Mouse (Mus musculus) kidney, embryonic 16.5 days (tissue): ENCODE data around the gene Sorbs1. TPM values are rescaled to one million over a fixed set of nuclear protein-coding genes. Genes with fewer than 3 reads are reported as not detected.

Source experiments
- ATAC-seq: fragments of 200-750 bp; cut with Nextera tagmentation; 2 replicates; pipeline ENCODE4 v1.8.0; 2017; ENCODE audit warnings: moderate TSS enrichment; ENCODE audit not compliant: low FRiP score, low TSS enrichment
- H3K27ac ChIP-seq: fragments of 300-500 bp; sonication (generic); 2 replicates; pipeline ENCODE4 v1.5.1; 2014; ENCODE audit warnings: low read length
- H3K27me3 ChIP-seq: fragments of 300-500 bp; sonication (generic); 2 replicates; pipeline ENCODE4 v1.6.1; 2014; ENCODE audit warnings: low read length, control low read depth, mixed read lengths; ENCODE audit not compliant: insufficient read depth
- H3K36me3 ChIP-seq: fragments of 300-500 bp; sonication (generic); 2 replicates; pipeline ENCODE4 v1.6.1; 2014; ENCODE audit warnings: low read length, control low read depth, mixed read lengths; ENCODE audit not compliant: insufficient read depth
- H3K4me1 ChIP-seq: fragments of 300-500 bp; sonication (generic); 2 replicates; pipeline ENCODE4 v1.6.1; 2014; ENCODE audit warnings: low read length, control low read depth, mixed read lengths; ENCODE audit not compliant: insufficient read depth
- H3K4me2 ChIP-seq: fragments of 300-500 bp; sonication (generic); replicated peaks from 2 replicates; pipeline ENCODE4 v1.6.1; 2014; ENCODE audit warnings: low read depth, low read length
- H3K4me3 ChIP-seq: fragments of 300-500 bp; sonication (generic); 2 replicates; pipeline ENCODE4 v1.5.1; 2014; ENCODE audit warnings: mild to moderate bottlenecking, low read length
- H3K9ac ChIP-seq: fragments of 300-500 bp; sonication (generic); replicated peaks from 2 replicates; pipeline ENCODE4 v1.6.1; 2014; ENCODE audit warnings: low read length
- H3K9me3 ChIP-seq: fragments of 300-500 bp; sonication (generic); 2 replicates; pipeline ENCODE4 v1.6.1; 2016; ENCODE audit warnings: low read length, control low read depth
- WGBS: fragments of 180-500 bp; shearing (Covaris S2); extraction: QIAGEN DNeasy Blood & Tissue Kit; methylation state at CpG from one replicate; pipeline ENCODE4 v1.1.7; 2014; 5-methylcytosine and 5-hydroxymethylcytosine counted together
- polyA plus RNA-seq: library from polyadenylated mRNA; unstranded; fragments of >200 nt; fragmentation: Nextera tagmentation; extraction: Ambion mirVana; gene quantifications from 2 replicates; pipeline ENCODE4 v1.2.1, GENCODE M21; 2015

Gene Sorbs1
- polyA plus RNA-seq, 1 experiment from 2014 or later, result 60.1 TPM

GRCm38 (mm10) chr19:40490765-40491164, 22.8 kb downstream of the Sorbs1 start:
- no peaks in the 10 kb centered on the region for H3K9me3 ChIP-seq
- H3K27ac ChIP-seq, result peak overlapping the region; percentile 26; the same call in 1 of the 2 replicates
- H3K36me3 ChIP-seq, result no peaks in the 10 kb centered on the region
- ATAC-seq, result no peak; the same call in 1 of the 2 replicates
- WGBS, result 41% methylated on average over 8 of the region's 8 CpGs
- H3K4me1 ChIP-seq, result peaks cover 50% of the 10 kb centered on the region
- no peaks in the 10 kb centered on the region for H3K27me3 ChIP-seq
- H3K4me2 ChIP-seq, result no peak overlapping the region
- no peak overlapping the region for H3K4me3 ChIP-seq
- no peak overlapping the region for H3K9ac ChIP-seq

GRCm38 (mm10) chr19:40489633-40490032, 23.9 kb downstream of the Sorbs1 start:
- Histone ChIP-seq H3K4me2 (0 out of 2 replicates have a peak overlapping the region, but pooled peaks have one; percentile 10), H3K9me3 (no peaks in the 10 kb centered on the region), H3K4me1 (peaks cover 50% of the 10 kb centered on the region), H3K27me3 (no peaks in the 10 kb centered on the region), H3K9ac (no peak overlapping the region), H3K36me3 (no peaks in the 10 kb centered on the region), H3K4me3 (no peak overlapping the region), H3K27ac (no peak overlapping the region; the same call in 1 of the 2 replicates)
- WGBS, result 59% methylated on average over 6 of the region's 6 CpGs
- ATAC-seq, result no peak

- Histone ChIP-seq H3K27me3 (no peaks in the 10 kb centered on the region), H3K27ac (peak overlapping the region; percentile 45), H3K4me1 (peaks cover 50% of the 10 kb centered on the region), H3K4me3 (no peak overlapping the region), H3K9me3 (no peaks in the 10 kb centered on the region), H3K36me3 (no peaks in the 10 kb centered on the region), H3K4me2 (0 out of 2 replicates have a peak overlapping the region, but pooled peaks have one; percentile 10), H3K9ac (no peak overlapping the region)
- ATAC-seq, result peak; percentile 58; the same call in 1 of the 2 replicates
- WGBS, result 52% methylated on average over 8 of the region's 8 CpGs
These were observed 24.6 kb downstream of the Sorbs1 start for GRCm38 (mm10) chr19:40488853-40489454.

GRCm38 (mm10) chr19:40487561-40487960, 26.0 kb downstream of the Sorbs1 start:
- peak; percentile 68 for ATAC-seq
- peaks cover 39% of the 10 kb centered on the region for H3K4me1 ChIP-seq
- no peak overlapping the region for H3K4me2 ChIP-seq
- no peak overlapping the region for H3K4me3 ChIP-seq
- no peaks in the 10 kb centered on the region for H3K9me3 ChIP-seq
- no peaks in the 10 kb centered on the region for H3K36me3 ChIP-seq
- WGBS, result 55% methylated on average over 11 of the region's 11 CpGs
- H3K9ac ChIP-seq, result no peak overlapping the region
- H3K27me3 ChIP-seq, result no peaks in the 10 kb centered on the region
- peak overlapping the region; percentile 2; the same call in 1 of the 2 replicates for H3K27ac ChIP-seq

GRCm38 (mm10) chr19:40481115-40481514, 32.5 kb downstream of the Sorbs1 start:
- no peak overlapping the region for H3K4me3 ChIP-seq
- H3K36me3 ChIP-seq, result no peaks in the 10 kb centered on the region
- H3K4me2 ChIP-seq, result no peak overlapping the region
- WGBS, result 80% methylated on average over 6 of the region's 6 CpGs
- H3K27me3 ChIP-seq, result no peaks in the 10 kb centered on the region
- H3K9ac ChIP-seq, result no peak overlapping the region
- ATAC-seq, result no peak
- peaks cover 12% of the 10 kb centered on the region for H3K4me1 ChIP-seq
- H3K27ac ChIP-seq, result no peak overlapping the region
- no peaks in the 10 kb centered on the region for H3K9me3 ChIP-seq

GRCm38 (mm10) chr19:40478161-40478575, 35.4 kb downstream of the Sorbs1 start:
- Histone ChIP-seq H3K9me3 (no peaks in the 10 kb centered on the region), H3K4me1 (peaks cover 12% of the 10 kb centered on the region), H3K9ac (no peak overlapping the region), H3K27me3 (no peaks in the 10 kb centered on the region), H3K4me3 (no peak overlapping the region), H3K27ac (peak overlapping the region; percentile 27; the same call in 1 of the 2 replicates), H3K36me3 (no peaks in the 10 kb centered on the region), H3K4me2 (no peak overlapping the region)
- peak; percentile 35 for ATAC-seq
- 66% methylated on average over 10 of the region's 10 CpGs for WGBS

- 36% methylated on average over 5 of the region's 5 CpGs for WGBS
- Histone ChIP-seq H3K36me3 (no peaks in the 10 kb centered on the region), H3K27ac (peak overlapping the region; percentile 7; the same call in 1 of the 2 replicates), H3K9me3 (no peaks in the 10 kb centered on the region), H3K4me2 (no peak overlapping the region), H3K9ac (no peak overlapping the region), H3K4me3 (no peak overlapping the region), H3K4me1 (peaks cover 12% of the 10 kb centered on the region), H3K27me3 (no peaks in the 10 kb centered on the region)
- peak; percentile 78; the same call in 1 of the 2 replicates for ATAC-seq
These were observed 36.1 kb downstream of the Sorbs1 start for GRCm38 (mm10) chr19:40477445-40477941.

GRCm38 (mm10) chr19:40476491-40476890, 37.1 kb downstream of the Sorbs1 start:
- no peaks in the 10 kb centered on the region for H3K27me3 ChIP-seq
- H3K4me3 ChIP-seq, result no peak overlapping the region
- 81% methylated on average over 4 of the region's 4 CpGs for WGBS
- H3K4me2 ChIP-seq, result no peak overlapping the region
- H3K27ac ChIP-seq, result no peak overlapping the region
- no peaks in the 10 kb centered on the region for H3K9me3 ChIP-seq
- H3K36me3 ChIP-seq, result no peaks in the 10 kb centered on the region
- peaks cover 12% of the 10 kb centered on the region for H3K4me1 ChIP-seq
- ATAC-seq, result no peak
- H3K9ac ChIP-seq, result no peak overlapping the region

- ATAC-seq, result no peak
- Histone ChIP-seq H3K4me3 (no peak overlapping the region), H3K27me3 (no peaks in the 10 kb centered on the region), H3K9ac (no peak overlapping the region), H3K4me2 (no peak overlapping the region), H3K36me3 (no peaks in the 10 kb centered on the region), H3K9me3 (no peaks in the 10 kb centered on the region), H3K4me1 (no peaks in the 10 kb centered on the region), H3K27ac (no peak overlapping the region)
- 73% methylated on average over 10 of the region's 10 CpGs for WGBS
These were observed 41.9 kb downstream of the Sorbs1 start for GRCm38 (mm10) chr19:40471526-40472245.

- Histone ChIP-seq H3K4me1 (peaks cover under 1% of the 10 kb centered on the region; the same call in 1 of the 2 replicates), H3K4me2 (no peak overlapping the region), H3K9me3 (no peaks in the 10 kb centered on the region), H3K9ac (no peak overlapping the region), H3K4me3 (no peak overlapping the region), H3K36me3 (no peaks in the 10 kb centered on the region), H3K27ac (no peak overlapping the region), H3K27me3 (no peaks in the 10 kb centered on the region)
- no peak for ATAC-seq
- 78% methylated on average over 5 of the region's 5 CpGs for WGBS
These were observed 43.8 kb downstream of the Sorbs1 start for GRCm38 (mm10) chr19:40469792-40470191.
